Mouse (Mus musculus) heart, embryonic 13.5 days (tissue): ENCODE measurements around the gene Stard10. TPM values are rescaled to one million over a fixed set of nuclear protein-coding genes. Genes with fewer than 3 reads are reported as not detected.

Experiments used
- ATAC-seq: fragments of 200-750 bp; cut with Nextera tagmentation; 2 replicates; pipeline ENCODE4 v1.8.0; 2017; ENCODE audit warnings: moderate TSS enrichment; ENCODE audit not compliant: insufficient number of reproducible peaks, low FRiP score, low TSS enrichment; ENCODE audit errors: extremely low read depth
- H3K27ac ChIP-seq: fragments of 300-500 bp; sonication (generic); replicated peaks from 2 replicates; pipeline ENCODE4 v1.5.1; 2015; ENCODE audit warnings: moderate library complexity, mild to moderate bottlenecking, inconsistent platforms
- H3K27me3 ChIP-seq: fragments of 300-500 bp; sonication (generic); replicated peaks from 2 replicates; pipeline ENCODE4 v1.6.1; 2015; ENCODE audit warnings: mild to moderate bottlenecking, inconsistent platforms
- H3K36me3 ChIP-seq: fragments of 300-500 bp; sonication (generic); 2 replicates; pipeline ENCODE4 v1.6.1; 2015; ENCODE audit warnings: mild to moderate bottlenecking, inconsistent platforms
- H3K4me1 ChIP-seq: fragments of 300-500 bp; sonication (generic); 2 replicates; pipeline ENCODE4 v1.6.1; 2015; ENCODE audit warnings: inconsistent platforms
- H3K4me2 ChIP-seq: fragments of 300-500 bp; sonication (generic); 2 replicates; pipeline ENCODE4 v1.6.1; 2015; ENCODE audit warnings: inconsistent platforms, mild to moderate bottlenecking, moderate library complexity
- H3K4me3 ChIP-seq: fragments of 300-500 bp; sonication (generic); 2 replicates; pipeline ENCODE4 v1.5.1; 2015; ENCODE audit warnings: moderate library complexity, mild to moderate bottlenecking, inconsistent platforms
- H3K9ac ChIP-seq: fragments of 300-500 bp; sonication (generic); 2 replicates; pipeline ENCODE4 v1.6.1; 2015; ENCODE audit warnings: inconsistent platforms, mild to moderate bottlenecking, moderate library complexity
- H3K9me3 ChIP-seq: fragments of 300-500 bp; sonication (generic); 2 replicates; pipeline ENCODE4 v1.6.1; 2016; ENCODE audit warnings: inconsistent platforms
- WGBS: fragments of 180-500 bp; shearing (Covaris S2); methylation state at CpG from one replicate; pipeline ENCODE4 v1.1.7; 2015; ENCODE audit warnings: mixed read lengths; 5-methylcytosine and 5-hydroxymethylcytosine counted together
- polyA plus RNA-seq: library from polyadenylated mRNA; unstranded; fragments of >200 nt; fragmentation: Nextera tagmentation; extraction: Ambion mirVana; gene quantifications from 2 replicates; pipeline ENCODE4 v1.2.1, GENCODE M21; 2015

Gene Stard10
- polyA plus RNA-seq, 1 experiment from 2014 or later: 32.9 TPM

- H3K27me3 ChIP-seq: peaks cover 45% of the 10 kb centered on the region
Measured at GRCm38 (mm10) chr7:101320399-101321217, 3.7 kb downstream of the Stard10 start.

GRCm38 (mm10) chr7:101321218-101321827, 4.4 kb downstream of the Stard10 start:
- Histone ChIP-seq H3K9ac (peak overlapping the region; percentile 88), H3K4me3 (peak overlapping the region; percentile 81), H3K36me3 (no peaks in the 10 kb centered on the region), H3K9me3 (no peaks in the 10 kb centered on the region), H3K4me2 (peak overlapping the region; percentile 96), H3K27ac (peak overlapping the region; percentile 46), H3K4me1 (peaks cover 58% of the 10 kb centered on the region), H3K27me3 (peaks cover 45% of the 10 kb centered on the region)
- WGBS: 1% methylated on average over 56 of the region's 61 CpGs
- peak; percentile 21; the same call in 1 of the 2 replicates for ATAC-seq

More at GRCm38 (mm10) chr7:101320399-101321217, 3.7 kb downstream of the Stard10 start:
- no peaks in the 10 kb centered on the region for H3K9me3 ChIP-seq
- H3K27ac ChIP-seq: peak overlapping the region; percentile 46
- peak overlapping the region; percentile 81 for H3K4me3 ChIP-seq
- H3K36me3 ChIP-seq: no peaks in the 10 kb centered on the region
- peaks cover 58% of the 10 kb centered on the region for H3K4me1 ChIP-seq
- peak; percentile 39; the same call in 1 of the 2 replicates for ATAC-seq
- H3K9ac ChIP-seq: peak overlapping the region; percentile 88
- WGBS: 4% methylated on average over 34 of the region's 37 CpGs
- peak overlapping the region; percentile 96 for H3K4me2 ChIP-seq

- Histone ChIP-seq H3K4me2 (peak overlapping the region; percentile 96), H3K9ac (peak overlapping the region; percentile 88), H3K36me3 (no peaks in the 10 kb centered on the region), H3K4me3 (peak overlapping the region; percentile 81), H3K4me1 (peaks cover 58% of the 10 kb centered on the region), H3K27ac (no peak overlapping the region), H3K27me3 (peaks cover 49% of the 10 kb centered on the region), H3K9me3 (no peaks in the 10 kb centered on the region)
- 57% methylated on average over 4 of the region's 4 CpGs for WGBS
- no peak for ATAC-seq
Measured at GRCm38 (mm10) chr7:101323141-101323594, 6.3 kb downstream of the Stard10 start.

- no peak overlapping the region for H3K4me3 ChIP-seq
- H3K4me1 ChIP-seq: peaks cover 58% of the 10 kb centered on the region
- ATAC-seq: no peak
- no peaks in the 10 kb centered on the region for H3K9me3 ChIP-seq
- 59% methylated on average over 6 of the region's 6 CpGs for WGBS
- peaks cover 41% of the 10 kb centered on the region for H3K27me3 ChIP-seq
- peak overlapping the region; percentile 96; the same call in 1 of the 2 replicates for H3K4me2 ChIP-seq
- H3K9ac ChIP-seq: 0 out of 2 replicates have a peak overlapping the region, but pooled peaks have one; percentile 24
- no peak overlapping the region for H3K27ac ChIP-seq
- no peaks in the 10 kb centered on the region for H3K36me3 ChIP-seq
Measured at GRCm38 (mm10) chr7:101324142-101324962, 7.5 kb downstream of the Stard10 start.

- Histone ChIP-seq H3K9me3 (no peaks in the 10 kb centered on the region), H3K4me3 (no peak overlapping the region), H3K36me3 (no peaks in the 10 kb centered on the region), H3K9ac (no peak overlapping the region), H3K27me3 (peaks cover 33% of the 10 kb centered on the region), H3K4me1 (peaks cover 63% of the 10 kb centered on the region), H3K4me2 (no peak overlapping the region), H3K27ac (no peak overlapping the region)
- 74% methylated on average over 5 of the region's 5 CpGs for WGBS
- ATAC-seq: no peak
Measured at GRCm38 (mm10) chr7:101326006-101326405, 9.1 kb downstream of the Stard10 start.

- WGBS: 62% methylated on average over 5 of the region's 5 CpGs
- no peak overlapping the region for H3K4me3 ChIP-seq
- H3K27ac ChIP-seq: no peak overlapping the region
- H3K27me3 ChIP-seq: peaks cover 25% of the 10 kb centered on the region
- no peaks in the 10 kb centered on the region for H3K36me3 ChIP-seq
- no peaks in the 10 kb centered on the region for H3K9me3 ChIP-seq
- H3K4me2 ChIP-seq: no peak overlapping the region
- H3K9ac ChIP-seq: no peak overlapping the region
- peaks cover 53% of the 10 kb centered on the region for H3K4me1 ChIP-seq
- ATAC-seq: no peak
Measured at GRCm38 (mm10) chr7:101327263-101327662, 10.4 kb downstream of the Stard10 start.

GRCm38 (mm10) chr7:101327786-101328185, 10.9 kb downstream of the Stard10 start:
- peaks cover 20% of the 10 kb centered on the region for H3K27me3 ChIP-seq
- H3K9me3 ChIP-seq: no peaks in the 10 kb centered on the region
- H3K27ac ChIP-seq: no peak overlapping the region
- no peak overlapping the region for H3K9ac ChIP-seq
- 79% methylated on average over 2 of the region's 2 CpGs for WGBS
- H3K4me1 ChIP-seq: peaks cover 48% of the 10 kb centered on the region
- no peak overlapping the region for H3K4me2 ChIP-seq
- ATAC-seq: no peak
- no peak overlapping the region for H3K4me3 ChIP-seq
- H3K36me3 ChIP-seq: no peaks in the 10 kb centered on the region

GRCm38 (mm10) chr7:101328621-101329158, 11.8 kb downstream of the Stard10 start:
- Histone ChIP-seq H3K4me1 (peaks cover 39% of the 10 kb centered on the region), H3K27ac (no peak overlapping the region), H3K9me3 (no peaks in the 10 kb centered on the region), H3K4me2 (no peak overlapping the region), H3K36me3 (no peaks in the 10 kb centered on the region), H3K9ac (peak overlapping the region; percentile 50; the same call in 1 of the 2 replicates), H3K27me3 (peaks cover 14% of the 10 kb centered on the region), H3K4me3 (no peak overlapping the region)
- 47% methylated on average over 4 of the region's 4 CpGs for WGBS
- no peak for ATAC-seq

GRCm38 (mm10) chr7:101329606-101330005, 12.7 kb downstream of the Stard10 start:
- Histone ChIP-seq H3K9ac (peak overlapping the region; percentile 50), H3K4me3 (no peak overlapping the region), H3K27me3 (peaks cover 14% of the 10 kb centered on the region), H3K4me2 (no peak overlapping the region), H3K9me3 (no peaks in the 10 kb centered on the region), H3K36me3 (no peaks in the 10 kb centered on the region), H3K27ac (no peak overlapping the region), H3K4me1 (peaks cover 31% of the 10 kb centered on the region)
- WGBS: 73% methylated on average over 4 of the region's 4 CpGs
- ATAC-seq: no peak

GRCm38 (mm10) chr7:101330074-101330840, 13.4 kb downstream of the Stard10 start:
- 64% methylated on average over 10 of the region's 10 CpGs for WGBS
- Histone ChIP-seq H3K4me2 (no peak overlapping the region), H3K4me3 (no peak overlapping the region), H3K36me3 (no peaks in the 10 kb centered on the region), H3K9me3 (no peaks in the 10 kb centered on the region), H3K9ac (peak overlapping the region; percentile 42; the same call in 1 of the 2 replicates), H3K27me3 (peaks cover 13% of the 10 kb centered on the region; the same call in 1 of the 2 replicates), H3K4me1 (peaks cover 33% of the 10 kb centered on the region), H3K27ac (no peak overlapping the region)
- no peak for ATAC-seq
